Mouse (Mus musculus) embryonic facial prominence, embryonic 10.5 days (tissue): ENCODE results near the gene Golga2. TPM values are rescaled to one million over a fixed set of nuclear protein-coding genes. Genes with fewer than 3 reads are reported as not detected.

Source experiments
- DNase-seq: peaks from one replicate; pipeline ENCODE4 v3.0.0-alpha.2; 2017; ENCODE audit warnings: low spot score
- H3K27ac ChIP-seq: fragments of 300-500 bp; sonication (generic); replicated peaks from 2 replicates; pipeline ENCODE4 v1.5.1; 2016; ENCODE audit warnings: mild to moderate bottlenecking
- H3K27me3 ChIP-seq: fragments of 300-500 bp; sonication (generic); replicated peaks from 2 replicates; pipeline ENCODE4 v1.6.1; 2016; ENCODE audit warnings: low read depth, mild to moderate bottlenecking; ENCODE audit not compliant: poor library complexity, severe bottlenecking
- H3K36me3 ChIP-seq: fragments of 300-500 bp; sonication (generic); replicated peaks from 2 replicates; pipeline ENCODE4 v1.6.1; 2016; ENCODE audit warnings: mild to moderate bottlenecking, moderate library complexity
- H3K4me1 ChIP-seq: fragments of 300-500 bp; sonication (generic); 2 replicates; pipeline ENCODE4 v1.6.1; 2016
- H3K4me3 ChIP-seq: fragments of 300-500 bp; sonication (generic); 2 replicates; pipeline ENCODE4 v1.5.1; 2016; ENCODE audit warnings: mild to moderate bottlenecking, moderate library complexity
- H3K9me3 ChIP-seq: fragments of 300-500 bp; sonication (generic); 2 replicates; pipeline ENCODE4 v1.6.1; 2016; ENCODE audit warnings: mild to moderate bottlenecking
- WGBS: fragments of 180-500 bp; shearing (Covaris S2); methylation state at CpG from one replicate; pipeline ENCODE4 v1.1.7; 2016; 5-methylcytosine and 5-hydroxymethylcytosine counted together
- microRNA-seq: library from miRNA; unstranded; fragments of <30 nt; microRNA quantifications from one replicate; pipeline ENCODE4, GENCODE M21; 2017
- polyA plus RNA-seq: library from polyadenylated mRNA; unstranded; fragments of >200 nt; fragmentation: Nextera tagmentation; extraction: Ambion mirVana; gene quantifications from 2 replicates; pipeline ENCODE4 v1.2.1, GENCODE M21; 2016

Golga2 gene
- polyA plus RNA-seq, 1 experiment from 2014 or later: 22.5 TPM

DNA sequence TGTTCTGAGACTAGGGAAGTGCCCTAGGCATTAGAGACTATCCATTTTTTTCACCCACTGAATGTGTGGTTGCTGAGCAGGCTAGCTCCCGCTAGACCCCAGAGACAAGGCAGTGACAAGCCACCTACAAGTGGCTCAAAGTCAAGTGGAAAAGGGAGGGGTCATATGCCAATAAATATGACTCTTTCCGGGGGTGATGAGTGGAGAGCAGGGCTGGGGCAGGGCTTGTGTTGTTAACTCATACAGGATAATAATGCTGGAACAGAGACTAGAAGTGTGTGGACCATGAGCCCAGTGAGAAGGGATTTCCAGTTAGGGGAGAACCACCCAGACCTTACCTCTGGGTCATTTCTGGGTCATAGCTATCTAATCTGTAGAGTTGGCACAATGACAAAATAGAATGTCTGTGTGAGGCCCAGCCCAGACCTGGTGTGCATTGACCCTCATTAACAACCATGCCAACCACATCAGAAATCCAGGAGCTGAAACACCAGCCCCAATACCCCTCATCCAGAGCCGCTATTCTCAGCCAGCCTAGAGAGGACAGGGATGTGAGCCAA, 67.2 kb downstream of the Golga2 start:
- Histone ChIP-seq H3K27ac (no peak overlapping the region), H3K27me3 (peaks cover 21% of the 10 kb centered on the region), H3K4me1 (peaks cover 55% of the 10 kb centered on the region), H3K36me3 (peaks cover 13% of the 10 kb centered on the region), H3K9me3 (no peaks in the 10 kb centered on the region), H3K4me3 (no peak overlapping the region)
- WGBS: 89% methylated on average over 3 of the region's 3 CpGs
- no peak for DNase-seq

DNA sequence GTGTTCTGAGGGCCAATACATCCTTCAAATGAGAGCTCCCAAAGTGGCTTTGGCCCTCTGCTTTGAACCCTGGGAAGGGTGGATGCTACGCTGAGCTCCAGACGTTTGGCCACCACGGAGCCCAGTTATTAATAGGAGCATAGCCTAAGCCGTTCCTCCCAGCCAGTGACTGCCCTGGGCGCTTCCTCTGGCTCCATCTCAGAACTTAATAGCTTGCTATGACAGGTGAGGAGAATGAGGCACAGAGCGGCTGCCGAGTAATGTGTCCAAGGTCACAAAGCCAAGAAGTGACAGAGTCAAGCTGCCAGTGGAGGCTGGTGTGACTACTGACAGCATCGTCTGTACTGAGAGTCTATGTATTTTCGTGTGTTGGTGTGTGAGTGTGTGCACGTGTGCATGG, 69.0 kb downstream of the Golga2 start:
- H3K27ac ChIP-seq: no peak overlapping the region
- H3K4me3 ChIP-seq: no peak overlapping the region
- H3K9me3 ChIP-seq: no peaks in the 10 kb centered on the region
- no peaks in the 10 kb centered on the region for H3K36me3 ChIP-seq
- DNase-seq: no peak
- H3K4me1 ChIP-seq: peaks cover 53% of the 10 kb centered on the region
- peaks cover 12% of the 10 kb centered on the region for H3K27me3 ChIP-seq
- WGBS: 78% methylated on average over 10 of the region's 10 CpGs

Small RNAs within 50 kb of the gene (microRNA-seq; reads per million reads assigned to microRNA genes)
- gene Gm23363 (1.5 reads per million), gene Mir199b (1,203 reads per million, percentile 76 among the genes with 10 or more reads in this experiment)

Other genes with a start within 250 kb of the Golga2 start
- 1.8 and 2.2 TPM in 2 replicates for gene Fam78a, start 202.5 kb upstream of the Golga2 start, polyA plus RNA-seq
- 4.7 and 5.7 TPM in 2 replicates for gene Plpp7, start 191.9 kb upstream of the Golga2 start, polyA plus RNA-seq
- 60.0 and 69.9 TPM in 2 replicates for gene Prrc2b, start 136.3 kb upstream of the Golga2 start, polyA plus RNA-seq
- 22.4 and 22.5 TPM in 2 replicates for gene Pomt1, start 50.8 kb upstream of the Golga2 start, polyA plus RNA-seq
- 74.7 and 84.0 TPM in 2 replicates for gene Uck1, start 27.2 kb upstream of the Golga2 start, polyA plus RNA-seq
- gene Swi5, start 691 bp downstream of the Golga2 start, polyA plus RNA-seq: 522 and 535 TPM in 2 replicates
- 65.8 and 66.4 TPM in 2 replicates for gene Ciz1, start 64.9 kb downstream of the Golga2 start, polyA plus RNA-seq
- 20.7 and 23.5 TPM in 2 replicates for gene Dnm1, start 66.0 kb downstream of the Golga2 start, polyA plus RNA-seq
- 35.0 and 39.3 TPM in 2 replicates for gene 1110008P14Rik, start 94.6 kb downstream of the Golga2 start, polyA plus RNA-seq
- gene Lcn2, start 100.9 kb downstream of the Golga2 start, polyA plus RNA-seq: not detected in 2 replicates
- 32.2 and 32.5 TPM in 2 replicates for gene Ptges2, start 108.5 kb downstream of the Golga2 start, polyA plus RNA-seq
- gene Naif1, start 163.1 kb downstream of the Golga2 start, polyA plus RNA-seq: 6.4 and 6.8 TPM in 2 replicates
- gene Slc25a25, start 164.1 kb downstream of the Golga2 start, polyA plus RNA-seq: 29.8 and 31.8 TPM in 2 replicates
- 11.8 and 12.3 TPM in 2 replicates for gene Fam102a, start 247.9 kb downstream of the Golga2 start, polyA plus RNA-seq